Comparison of ENCODE assay signal across 19 mouse cellular contexts in genomic region chr19:57948489-57948888, GRCm38 (mm10).
A peak's percentile ranks its signal among the peaks of the same experiment; 100 is the strongest.
DNase-seq lines count a peak whose midpoint lies in the region; ATAC-seq and TF ChIP-seq lines count a peak whose summit lies in the region.
"Had no signal": no experiment of that assay in that cellular context is flagged by ENCODE, and none has a peak within 500 bp of the region (broad histone marks: within the 10 kb centered on the region; RNA-seq: fewer than 3 reads in every experiment).

No protein-coding gene starts in this region.

- DNase-seq in MEL (ENCODE audit: low read depth, low spot score), result peak; percentile 18
- DNase-seq: adrenal gland, adult 2 months; adrenal gland, adult 8-10 months; adrenal gland, postnatal 10 days; adrenal gland, postnatal 14 days; adrenal gland, postnatal 25 days; adrenal gland, postnatal 36 days; B cell, adult 2 months; cerebellum, adult 11 months; cerebellum, adult 11-12 months; cerebellum, adult 18-20 months; cerebellum, adult 2 months; cerebellum, adult 8-10 months had no signal

- WGBS in heart, embryonic 11.5 days (ENCODE audit: insufficient replicate concordance), result 90% methylated on average over 2 of the region's 2 CpGs

- H3K36me3 ChIP-seq in MEL (ENCODE audit: control insufficient read depth in 1 of 2, insufficient read depth in 2 of 2, low read length in 2 of 2), result peaks cover 0 to 3% of the 10 kb centered on the region in 2 experiments; a peak in 2 of 4 replicates
- H3K36me3 ChIP-seq in heart, embryonic 11.5 days (ENCODE audit: control insufficient read depth, insufficient read depth, low read length), result 0 out of 2 replicates have a peak, but pooled peaks cover 3% of the 10 kb centered on the region
- H3K36me3 ChIP-seq: G1E had no signal

- TF ChIP-seq EP300 in MEL (IDR thresholded peaks at IDR 0.05; ENCODE audit: low read depth in 1 of 2, low read length in 2 of 2), result peak in 1 of 2 experiments; percentile 47; a peak in 1 of 4 replicates

- no peaks in the 10 kb centered on the region for H3K27me3 ChIP-seq in MEL (ENCODE audit: control insufficient read depth in 1 of 2, insufficient read depth in 2 of 2, low read length in 2 of 2)
- H3K27me3 ChIP-seq in heart, embryonic 11.5 days (ENCODE audit: control insufficient read depth, insufficient read depth, low read length), result no peaks in the 10 kb centered on the region
- H3K27me3 ChIP-seq: CH12.LX, Patski had no signal

- TF ChIP-seq POLR2A in MEL (IDR thresholded peaks at IDR 0.05; ENCODE audit: control insufficient read depth in 1 of 2, insufficient read depth in 1 of 2, low read depth in 1 of 2, low read length in 2 of 2, poor library complexity in 1 of 2), result no peak

- ATAC-seq in heart, embryonic 11.5 days (replicated peaks; ENCODE audit: insufficient number of reproducible peaks, low FRiP score, low TSS enrichment), result no peak
- ATAC-seq: activated CD4-positive, CD25-positive, alpha-beta regulatory T cell, adult 4 months; CD4-positive, CD25-positive, alpha-beta regulatory T cell, adult 4 months; Patski had no signal

- no peak for TF ChIP-seq RAD21 in MEL (IDR thresholded peaks at IDR 0.05; ENCODE audit: low read depth, low read length)

- no peak overlapping the region for H3K4me2 ChIP-seq in heart, embryonic 11.5 days

- H3K9me3 ChIP-seq in MEL (replicated peaks; ENCODE audit: insufficient read depth, low read length), result no peaks in the 10 kb centered on the region
- H3K9me3 ChIP-seq in heart, embryonic 11.5 days (replicated peaks; ENCODE audit: control insufficient read depth, low read length), result no peaks in the 10 kb centered on the region

- TF ChIP-seq CTCF in MEL (IDR thresholded peaks at IDR 0.05 in 2 of 3, conservative IDR thresholded peaks at IDR 0.05 in 1 of 3; ENCODE audit: control insufficient read depth in 1 of 3, insufficient read depth in 1 of 3, low read depth in 2 of 3, low read length in 3 of 3, poor library complexity in 1 of 3, severe bottlenecking in 1 of 3), result no peak

- H3K4me1 ChIP-seq in MEL (ENCODE audit: control insufficient read depth in 1 of 2, insufficient read depth in 2 of 2, low read length in 2 of 2), result peaks cover 0 to 5% of the 10 kb centered on the region in 2 experiments; a peak in 1 of 4 replicates
- no peaks in the 10 kb centered on the region for H3K4me1 ChIP-seq in heart, embryonic 11.5 days (ENCODE audit: control insufficient read depth, insufficient read depth, low read length)

- no peaks in the 10 kb centered on the region for H3K79me2 ChIP-seq in MEL (ENCODE audit: control insufficient read depth, insufficient read depth, low read length, poor library complexity)

- H3K4me3 ChIP-seq in MEL (ENCODE audit: control insufficient read depth in 1 of 2, insufficient read depth in 1 of 2, low read depth in 2 of 2, low read length in 2 of 2), result no peak overlapping the region
- no peak overlapping the region for H3K4me3 ChIP-seq in heart, embryonic 11.5 days (ENCODE audit: low read depth, low read length)

- H3K9ac ChIP-seq in MEL (ENCODE audit: control insufficient read depth, low read depth, low read length, poor library complexity, severe bottlenecking), result no peak overlapping the region
- H3K9ac ChIP-seq in heart, embryonic 11.5 days (ENCODE audit: low read depth, low read length), result no peak overlapping the region

- H3K27ac ChIP-seq in MEL (ENCODE audit: control insufficient read depth, low read depth, low read length), result no peak overlapping the region
- H3K27ac ChIP-seq in heart, embryonic 11.5 days (ENCODE audit: low read depth, low read length), result no peak overlapping the region

TF ChIP-seq in MEL, 35 proteins besides CTCF, POLR2A, EP300 and RAD21:
- TF ChIP-seq RCOR1 (IDR thresholded peaks at IDR 0.05; ENCODE audit: low read depth, low read length), result peak; percentile 88
- TF ChIP-seq MYC (IDR thresholded peaks at IDR 0.05; ENCODE audit: low read depth, low read length), result no peak
- TF ChIP-seq GATA1 (IDR thresholded peaks at IDR 0.05; ENCODE audit: low read depth, low read length), result peak; percentile 52; the same call in 1 of the 2 replicates
- no peak for TF ChIP-seq MXI1 (IDR thresholded peaks at IDR 0.05; ENCODE audit: low read depth, low read length)
